Mouse (Mus musculus) liver, embryonic 13.5 days (tissue): ENCODE data around the gene Abcf2. TPM values are rescaled to one million over a fixed set of nuclear protein-coding genes. Genes with fewer than 3 reads are reported as not detected.
A peak's percentile ranks its signal among the peaks of the same experiment; 100 is the strongest.

Experiments
- ATAC-seq: fragments of 200-750 bp; cut with Nextera tagmentation; 2 replicates; pipeline ENCODE4 v1.8.0; 2017; ENCODE audit warnings: low read depth, mild to moderate bottlenecking, moderate number of reproducible peaks, moderate library complexity
- DNase-seq: peaks from one replicate; pipeline ENCODE4 v3.0.0; 2022
- H3K27ac ChIP-seq: fragments of 300-500 bp; sonication (generic); 2 replicates; pipeline ENCODE4 v1.5.1; 2015; ENCODE audit warnings: moderate library complexity, mild to moderate bottlenecking, inconsistent platforms
- H3K27me3 ChIP-seq: fragments of 300-500 bp; sonication (generic); 2 replicates; pipeline ENCODE4 v1.6.1; 2015; ENCODE audit warnings: mild to moderate bottlenecking, inconsistent platforms
- H3K36me3 ChIP-seq: fragments of 300-500 bp; sonication (generic); 2 replicates; pipeline ENCODE4 v1.6.1; 2015; ENCODE audit warnings: mild to moderate bottlenecking, inconsistent platforms
- H3K4me1 ChIP-seq: fragments of 300-500 bp; sonication (generic); replicated peaks from 2 replicates; pipeline ENCODE4 v1.6.1; 2015; ENCODE audit warnings: inconsistent platforms
- H3K4me2 ChIP-seq: fragments of 300-500 bp; sonication (generic); 2 replicates; pipeline ENCODE4 v1.6.1; 2015; ENCODE audit warnings: inconsistent platforms, mild to moderate bottlenecking, moderate library complexity
- H3K4me3 ChIP-seq: fragments of 300-500 bp; sonication (generic); replicated peaks from 2 replicates; pipeline ENCODE4 v1.5.1; 2015; ENCODE audit warnings: mild to moderate bottlenecking, inconsistent platforms
- H3K9ac ChIP-seq: fragments of 300-500 bp; sonication (generic); 2 replicates; pipeline ENCODE4 v1.6.1; 2015; ENCODE audit warnings: mild to moderate bottlenecking, inconsistent platforms
- H3K9me3 ChIP-seq: fragments of 300-500 bp; sonication (generic); replicated peaks from 2 replicates; pipeline ENCODE4 v1.6.1; 2016; ENCODE audit warnings: inconsistent platforms
- whole genome bisulfite sequencing: fragments of 180-500 bp; shearing (Covaris S2); methylation state at CpG from one replicate; pipeline ENCODE4 v1.1.7; 2015; ENCODE audit not compliant: insufficient replicate concordance; 5-methylcytosine and 5-hydroxymethylcytosine counted together
- polyA plus RNA-seq: library from polyadenylated mRNA; unstranded; fragments of >200 nt; fragmentation: Nextera tagmentation; extraction: Ambion mirVana; gene quantifications from 2 replicates; pipeline ENCODE4 v1.2.1, GENCODE M21; 2015

Abcf2 gene
- polyA plus RNA-seq, 1 experiment from 2014 or later, result 72.6 TPM

GRCm38 (mm10) chr5:24593230-24593629 lies 16.0 kb upstream of the Abcf2 start:
- H3K27me3 ChIP-seq, result peaks cover 58% of the 10 kb centered on the region
- no peak overlapping the region for H3K27ac ChIP-seq
- H3K9me3 ChIP-seq, result no peaks in the 10 kb centered on the region
- no peak overlapping the region for H3K4me2 ChIP-seq
- no peak overlapping the region for H3K9ac ChIP-seq
- DNase-seq, result no peak
- H3K4me1 ChIP-seq, result peaks cover 40% of the 10 kb centered on the region
- H3K4me3 ChIP-seq, result no peak overlapping the region
- ATAC-seq, result no peak
- WGBS, result 74% methylated on average over 10 of the region's 10 CpGs
- H3K36me3 ChIP-seq, result peaks cover 26% of the 10 kb centered on the region

GRCm38 (mm10) chr5:24592471-24593160 lies 15.3 kb upstream of the Abcf2 start:
- H3K27me3 ChIP-seq, result peaks cover 52% of the 10 kb centered on the region
- WGBS, result 35% methylated on average over 21 of the region's 21 CpGs
- H3K36me3 ChIP-seq, result peaks cover 28% of the 10 kb centered on the region
- H3K4me2 ChIP-seq, result peak overlapping the region; percentile 58
- no peak overlapping the region for H3K4me3 ChIP-seq
- H3K27ac ChIP-seq, result no peak overlapping the region
- ATAC-seq (peak; percentile 44; the same call in 1 of the 2 replicates), DNase-seq (no peak)
- H3K4me1 ChIP-seq, result peaks cover 45% of the 10 kb centered on the region
- no peaks in the 10 kb centered on the region for H3K9me3 ChIP-seq
- peak overlapping the region; percentile 45; the same call in 1 of the 2 replicates for H3K9ac ChIP-seq

- H3K9me3 ChIP-seq, result no peaks in the 10 kb centered on the region
- H3K27ac ChIP-seq, result peak overlapping the region; percentile 50; the same call in 1 of the 2 replicates
- peak overlapping the region; percentile 34 for H3K4me3 ChIP-seq
- H3K27me3 ChIP-seq, result peaks cover 48% of the 10 kb centered on the region
- peaks cover 28% of the 10 kb centered on the region for H3K36me3 ChIP-seq
- 25% methylated on average over 24 of the region's 24 CpGs for WGBS
- ATAC-seq, result no peak
- H3K9ac ChIP-seq, result peak overlapping the region; percentile 45; the same call in 1 of the 2 replicates
- peaks cover 48% of the 10 kb centered on the region for H3K4me1 ChIP-seq
- peak overlapping the region; percentile 58 for H3K4me2 ChIP-seq
- DNase-seq, result no peak
Observed at GRCm38 (mm10) chr5:24591796-24592470, 14.7 kb upstream of the Abcf2 start.

- 9% methylated on average over 23 of the region's 23 CpGs for WGBS
- peaks cover 49% of the 10 kb centered on the region for H3K4me1 ChIP-seq
- no peaks in the 10 kb centered on the region for H3K9me3 ChIP-seq
- peak overlapping the region; percentile 45 for H3K9ac ChIP-seq
- H3K4me2 ChIP-seq, result peak overlapping the region; percentile 58
- H3K27me3 ChIP-seq, result peaks cover 42% of the 10 kb centered on the region
- peaks cover 28% of the 10 kb centered on the region for H3K36me3 ChIP-seq
- no peak for DNase-seq
- H3K27ac ChIP-seq, result peak overlapping the region; percentile 50
- H3K4me3 ChIP-seq, result peak overlapping the region; percentile 34
- ATAC-seq, result 0 out of 2 replicates have a peak, but pooled peaks have one; percentile 4
Observed at GRCm38 (mm10) chr5:24591268-24591721, 14.0 kb upstream of the Abcf2 start.

- Histone ChIP-seq H3K27me3 (peaks cover 34% of the 10 kb centered on the region), H3K9me3 (no peaks in the 10 kb centered on the region), H3K9ac (no peak overlapping the region), H3K4me3 (no peak overlapping the region), H3K4me2 (no peak overlapping the region), H3K27ac (no peak overlapping the region), H3K36me3 (peaks cover 28% of the 10 kb centered on the region), H3K4me1 (peaks cover 55% of the 10 kb centered on the region)
- 91% methylated on average over 20 of the region's 20 CpGs for WGBS
- DNase-seq, result no peak
- ATAC-seq, result no peak
Observed at GRCm38 (mm10) chr5:24589511-24590500, 12.5 kb upstream of the Abcf2 start.

- ATAC-seq, result peak; percentile 60
- Histone ChIP-seq H3K9ac (peak overlapping the region; percentile 87), H3K4me1 (peaks cover 49% of the 10 kb centered on the region), H3K27me3 (peaks cover 13% of the 10 kb centered on the region), H3K27ac (peak overlapping the region; percentile 79), H3K4me3 (peak overlapping the region; percentile 93), H3K9me3 (no peaks in the 10 kb centered on the region), H3K4me2 (peak overlapping the region; percentile 83), H3K36me3 (peaks cover 28% of the 10 kb centered on the region)
- 9% methylated on average over 4 of the region's 4 CpGs for WGBS
- DNase-seq, result no peak
Observed at GRCm38 (mm10) chr5:24587200-24587577, 9.9 kb upstream of the Abcf2 start.

GRCm38 (mm10) chr5:24586547-24587199 lies 9.4 kb upstream of the Abcf2 start, which contains the start of gene Chpf2:
Gene Chpf2 (plus strand): TSS chr5:24586741.
- H3K36me3 ChIP-seq, result peaks cover 28% of the 10 kb centered on the region
- peak within 1 kb of the TSS; percentile 79 for H3K27ac ChIP-seq
- peak within 1 kb of the TSS; percentile 83 for H3K4me2 ChIP-seq
- DNase-seq (peak; percentile 68), ATAC-seq (peak; percentile 87)
- no peaks in the 10 kb centered on the region for H3K9me3 ChIP-seq
- peaks cover 43% of the 10 kb centered on the region for H3K4me1 ChIP-seq
- peak within 1 kb of the TSS; percentile 93 for H3K4me3 ChIP-seq
- peaks cover 8% of the 10 kb centered on the region for H3K27me3 ChIP-seq
- peak within 1 kb of the TSS; percentile 87 for H3K9ac ChIP-seq
- under 1% methylated on average over 43 of the region's 43 CpGs for WGBS

GRCm38 (mm10) chr5:24586106-24586505 lies 8.8 kb upstream of the Abcf2 start:
- H3K9ac ChIP-seq, result peak overlapping the region; percentile 87
- H3K9me3 ChIP-seq, result no peaks in the 10 kb centered on the region
- peak overlapping the region; percentile 93 for H3K4me3 ChIP-seq
- ATAC-seq (peak; percentile 7; the same call in 1 of the 2 replicates), DNase-seq (no peak)
- no peak overlapping the region for H3K27ac ChIP-seq
- H3K4me1 ChIP-seq, result peaks cover 38% of the 10 kb centered on the region
- peak overlapping the region; percentile 83 for H3K4me2 ChIP-seq
- H3K27me3 ChIP-seq, result peaks cover 2% of the 10 kb centered on the region
- peaks cover 26% of the 10 kb centered on the region for H3K36me3 ChIP-seq
- 14% methylated on average over 8 of the region's 8 CpGs for WGBS

GRCm38 (mm10) chr5:24578109-24578963 lies 1.1 kb upstream of the Abcf2 start:
- H3K36me3 ChIP-seq, result peaks cover 24% of the 10 kb centered on the region
- 30% methylated on average over 6 of the region's 6 CpGs for WGBS
- no peak for ATAC-seq

GRCm38 (mm10) chr5:24576801-24577182 lies 475 bp downstream of the Abcf2 start:
- peaks cover 39% of the 10 kb centered on the region for H3K36me3 ChIP-seq
- ATAC-seq, result peak; percentile 22
- H3K27me3 ChIP-seq, result no peaks in the 10 kb centered on the region
- DNase-seq, result no peak
- H3K4me3 ChIP-seq, result peak overlapping the region; percentile 81
- H3K27ac ChIP-seq, result peak overlapping the region; percentile 65
- under 1% methylated on average over 32 of the region's 32 CpGs for WGBS
- H3K9me3 ChIP-seq, result no peaks in the 10 kb centered on the region
- H3K9ac ChIP-seq, result peak overlapping the region; percentile 92
- peaks cover 29% of the 10 kb centered on the region for H3K4me1 ChIP-seq
- H3K4me2 ChIP-seq, result peak overlapping the region; percentile 95

More at GRCm38 (mm10) chr5:24578109-24578963, 1.1 kb upstream of the Abcf2 start:
- Histone ChIP-seq H3K9ac (peak overlapping the region; percentile 78), H3K27me3 (no peaks in the 10 kb centered on the region), H3K4me2 (peak overlapping the region; percentile 95), H3K4me1 (peaks cover 29% of the 10 kb centered on the region), H3K27ac (peak overlapping the region; percentile 83), H3K9me3 (no peaks in the 10 kb centered on the region), H3K4me3 (peak overlapping the region; percentile 81)
- no peak for DNase-seq
